Mouse (Mus musculus) layer of hippocampus, postnatal 25 days (tissue): ENCODE measurements around the gene Miga2. TPM values are rescaled to one million over a fixed set of nuclear protein-coding genes. Genes with fewer than 3 reads are reported as not detected.

Experiments used
- DNase-seq, 2 experiments: peaks; one replicate each; pipeline ENCODE4 v3.0.0; 2022; ENCODE audit warnings: mixed read lengths in 2 of 2, low spot score in 1 of 2; ENCODE audit errors: extremely low spot score in 1 of 2
- total RNA-seq, 2 experiments: library from RNA; stranded (reverse); gene quantifications; 2 replicates each; pipeline ENCODE4 v1.2.3; 2021

Gene Miga2
- total RNA-seq, 2 experiments from 2014 or later: 102 to 110 TPM

DNA sequence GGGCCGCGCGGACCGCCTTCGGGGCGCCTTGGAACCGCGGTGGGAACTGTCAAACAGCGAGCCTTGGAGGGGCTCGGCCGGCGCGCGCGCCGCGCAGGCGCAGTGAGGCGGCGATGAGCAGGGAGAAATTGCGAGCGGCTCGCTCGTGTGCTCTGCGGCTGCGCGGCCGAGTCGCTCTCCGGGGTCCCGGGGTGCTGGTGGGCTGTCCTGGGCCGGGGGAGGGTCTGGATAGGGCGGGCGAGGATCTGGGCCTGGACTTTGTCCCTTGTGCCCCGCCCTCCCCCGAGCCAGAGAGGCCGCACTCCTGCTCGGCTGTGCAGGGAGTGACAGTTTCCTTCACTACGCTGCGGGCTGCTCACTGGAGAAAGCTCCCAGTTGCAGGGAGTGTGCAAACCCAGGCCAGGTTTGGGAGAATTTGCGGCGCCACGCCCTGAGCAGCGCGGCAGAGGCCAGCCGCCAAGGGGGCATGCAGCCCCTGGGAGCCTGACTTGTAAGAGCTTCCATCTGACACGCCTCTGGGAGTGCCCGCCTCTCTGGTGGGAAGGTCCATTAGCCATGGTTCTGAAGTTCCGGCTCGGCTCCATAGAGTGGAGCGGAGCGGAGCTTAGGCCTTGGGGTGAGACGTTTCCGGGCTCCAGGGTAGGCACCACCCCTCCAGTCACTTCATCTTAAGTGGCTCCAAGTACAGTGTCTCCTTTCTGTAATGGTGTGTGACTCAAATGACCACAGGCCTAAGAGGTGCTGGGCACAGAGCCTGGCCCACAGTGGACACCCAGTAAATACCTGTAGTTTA is 28.7 kb downstream of the Miga2 start:
- peak; percentile 37 to 51 for DNase-seq

- DNase-seq: no peak
Observed at GRCm38 (mm10) chr2:30393370-30393656, 29.3 kb downstream of the Miga2 start.

GRCm38 (mm10) chr2:30395757-30396156 is 31.7 kb downstream of the Miga2 start:
- no peak for DNase-seq

GRCm38 (mm10) chr2:30396246-30396645 is 32.2 kb downstream of the Miga2 start:
- no peak for DNase-seq

DNA sequence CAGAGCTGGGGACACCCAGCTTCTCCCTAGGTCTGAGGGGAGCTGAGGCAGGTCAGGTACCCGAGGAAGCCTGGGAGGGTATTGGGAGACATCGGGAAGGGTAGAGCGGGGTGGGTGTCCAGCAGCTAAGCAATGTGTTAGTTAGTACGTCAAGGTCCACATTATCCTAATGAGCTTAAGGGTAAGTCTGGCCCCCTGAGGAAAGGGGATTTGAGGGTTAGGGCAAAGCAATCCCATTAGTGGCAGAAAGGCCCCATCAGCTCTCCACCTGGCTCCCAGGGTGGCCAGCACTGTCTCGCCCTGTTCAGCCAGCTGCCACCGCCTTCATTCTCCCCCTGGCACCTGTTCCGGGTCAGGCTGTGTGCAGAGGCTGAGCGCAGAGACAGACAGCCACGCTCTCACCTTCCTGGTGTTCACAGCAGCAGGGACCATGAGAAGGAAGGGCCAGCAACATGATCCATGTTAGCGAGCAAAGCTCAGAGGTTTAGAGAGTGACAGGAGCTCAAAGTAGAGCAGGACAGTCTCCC is 34.0 kb downstream of the Miga2 start:
- no peak for DNase-seq

DNA sequence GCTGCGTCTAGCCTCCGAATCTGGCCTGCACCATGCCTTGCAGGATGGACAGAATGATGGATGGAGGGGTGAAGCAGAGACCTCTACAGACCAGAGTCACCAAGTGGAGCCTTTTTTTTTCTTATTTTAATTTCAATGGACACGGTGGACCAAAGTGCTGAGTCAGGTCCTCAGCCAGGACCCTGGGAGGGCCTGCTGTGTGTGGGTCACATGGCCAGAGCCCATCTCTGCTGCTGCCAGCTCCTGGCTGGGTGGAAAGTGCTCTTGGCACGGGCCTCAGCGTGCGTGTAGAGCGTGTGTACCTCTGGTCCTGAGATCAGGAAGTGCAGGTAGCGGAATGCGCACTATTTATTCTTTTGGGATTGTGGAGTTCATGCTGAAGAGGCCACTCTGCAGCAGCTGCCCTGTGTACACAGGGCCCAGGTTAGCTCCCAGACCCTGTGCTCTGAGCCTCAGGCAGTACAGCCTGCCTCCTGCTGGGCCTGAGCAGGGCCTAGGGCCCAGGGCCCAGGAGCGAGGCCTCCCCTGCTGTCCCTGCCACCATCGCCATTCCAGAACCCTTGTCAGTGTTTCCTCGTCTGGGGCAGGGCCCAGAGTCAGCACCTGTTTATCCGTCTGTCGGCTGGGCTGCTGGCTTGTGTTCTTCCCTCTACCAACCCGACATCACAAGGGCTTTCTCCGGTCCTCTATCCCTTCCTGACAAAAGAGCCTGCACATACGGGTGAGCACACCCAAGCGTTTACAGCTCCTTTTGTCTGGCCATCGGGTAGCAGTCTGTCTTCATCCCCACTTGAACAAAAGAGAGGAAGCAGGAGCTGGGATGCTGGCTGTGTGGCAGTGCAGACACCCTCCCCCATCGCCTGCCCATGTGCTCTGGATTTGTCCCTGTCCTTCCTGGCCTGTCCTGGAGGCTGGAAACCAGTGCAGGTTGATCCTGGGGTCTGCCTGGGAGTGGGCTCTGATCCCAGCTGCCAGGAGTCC is 35.4 kb downstream of the Miga2 start:
- DNase-seq: no peak

- DNase-seq: no peak
Observed at GRCm38 (mm10) chr2:30401581-30401980, 37.5 kb downstream of the Miga2 start.

- DNase-seq: no peak
Observed at GRCm38 (mm10) chr2:30402351-30402826, 38.4 kb downstream of the Miga2 start.

GRCm38 (mm10) chr2:30402843-30403242 is 38.8 kb downstream of the Miga2 start:
- no peak for DNase-seq

DNA sequence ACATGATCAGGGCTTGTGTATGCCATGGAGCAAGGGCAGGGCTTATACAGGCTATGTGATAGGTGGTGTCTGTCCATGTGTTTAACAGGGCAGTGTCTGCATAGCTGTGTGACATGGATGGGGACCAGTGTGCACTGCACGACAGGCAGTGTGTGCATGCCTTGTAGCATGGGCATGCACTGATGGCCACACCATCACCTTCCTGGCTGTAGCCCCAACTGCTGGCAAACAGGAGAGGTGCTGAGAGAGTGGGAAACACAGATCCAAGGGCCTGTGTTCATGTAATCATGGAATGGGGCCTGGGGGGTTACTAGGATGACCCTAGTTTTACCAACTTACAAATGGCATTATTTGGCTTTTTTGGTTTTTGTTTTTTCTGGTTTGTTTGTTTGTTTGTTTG is 39.8 kb downstream of the Miga2 start:
- no peak for DNase-seq

DNA sequence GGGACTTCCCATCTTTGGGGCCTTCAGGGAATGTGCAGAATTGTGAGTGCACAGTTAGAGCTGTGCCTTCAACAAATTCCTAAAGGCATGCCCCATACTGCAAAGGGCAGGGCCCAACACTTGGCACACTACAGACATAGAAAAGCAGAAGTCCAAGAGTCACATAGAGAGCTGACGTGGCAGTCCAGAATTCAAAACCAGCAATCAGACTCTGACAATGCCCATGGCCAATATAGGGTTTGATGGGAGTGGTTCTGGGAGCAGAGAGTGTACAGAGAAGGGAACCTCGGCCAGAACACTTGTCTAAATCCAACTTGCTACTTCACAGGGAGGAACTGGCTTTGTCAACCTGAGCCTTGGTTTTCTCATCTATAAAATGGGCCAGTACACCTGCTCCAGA is 43.2 kb downstream of the Miga2 start:
- DNase-seq: no peak

- no peak for DNase-seq
Observed at GRCm38 (mm10) chr2:30407778-30408177, 43.7 kb downstream of the Miga2 start.

GRCm38 (mm10) chr2:30408452-30409100 is 44.5 kb downstream of the Miga2 start:
- DNase-seq: no peak

GRCm38 (mm10) chr2:30409454-30410176 is 45.6 kb downstream of the Miga2 start:
- no peak for DNase-seq

DNA sequence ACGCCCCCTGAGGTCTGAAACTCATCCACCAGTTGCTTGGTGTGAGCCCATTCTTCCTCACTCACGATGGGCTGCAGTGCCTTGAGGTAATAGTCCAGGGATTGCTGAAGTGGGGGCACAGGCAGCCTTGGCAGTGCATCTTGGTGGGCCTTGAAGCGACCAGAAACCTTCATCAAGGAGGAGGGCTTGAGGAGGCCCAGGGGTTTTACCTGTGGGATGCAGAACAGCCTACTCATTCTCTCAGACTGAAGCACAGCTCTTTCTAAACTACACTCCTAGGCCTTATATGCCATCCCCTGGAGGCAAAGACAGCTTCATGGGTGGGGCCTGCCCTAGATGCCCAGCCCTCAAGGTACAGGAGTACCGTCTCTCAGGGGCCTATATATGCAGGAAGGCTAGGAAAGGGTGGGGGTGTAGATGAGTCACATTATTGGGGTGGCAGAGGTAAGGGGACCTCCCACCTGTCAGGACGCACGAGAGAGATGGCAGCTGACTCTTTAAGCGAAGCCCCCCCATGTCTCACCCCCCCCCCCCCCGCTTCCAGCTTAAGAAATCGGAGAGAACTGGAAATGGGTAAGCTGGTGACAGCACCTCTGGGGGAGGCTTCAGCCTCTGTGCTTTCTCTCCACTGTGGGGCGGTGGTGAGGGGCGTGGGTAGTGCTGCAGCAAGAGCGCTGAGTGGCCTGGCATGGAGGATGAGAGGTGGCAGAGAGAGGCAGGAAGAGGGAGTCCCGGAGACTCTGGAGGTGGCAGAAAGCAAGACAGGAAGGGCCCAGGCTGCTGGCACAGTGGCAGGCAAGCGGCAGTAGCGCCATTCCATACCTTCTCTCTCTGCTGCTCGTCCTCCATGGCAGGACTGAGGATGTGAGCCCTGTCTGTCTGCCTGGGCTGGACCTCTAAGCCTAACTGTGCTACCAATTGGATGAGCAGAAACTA is 49.3 kb downstream of the Miga2 start:
- DNase-seq: no peak

DNA sequence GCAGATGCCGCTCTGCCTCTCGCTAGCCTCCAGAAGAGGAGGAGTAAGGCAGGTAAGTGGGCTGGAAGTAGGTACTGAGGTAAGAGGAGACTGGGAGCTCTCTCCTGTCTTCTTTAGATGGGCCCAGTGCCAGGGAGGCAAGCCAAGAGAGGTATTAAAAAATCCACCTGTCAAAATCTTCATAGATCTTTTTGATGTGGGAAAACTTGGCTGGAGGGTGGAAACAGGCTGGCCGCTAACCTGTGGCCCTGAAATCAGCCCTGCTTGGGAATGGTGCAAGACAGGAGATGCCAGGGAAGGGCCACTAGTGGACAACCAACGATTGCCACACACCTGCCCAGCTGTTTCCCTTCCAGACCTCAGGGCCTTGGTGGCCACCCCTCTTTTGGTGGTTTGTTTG is 50.1 kb downstream of the Miga2 start:
- no peak for DNase-seq

GRCm38 (mm10) chr2:30414681-30415080 is 50.6 kb downstream of the Miga2 start:
- DNase-seq: no peak

DNA sequence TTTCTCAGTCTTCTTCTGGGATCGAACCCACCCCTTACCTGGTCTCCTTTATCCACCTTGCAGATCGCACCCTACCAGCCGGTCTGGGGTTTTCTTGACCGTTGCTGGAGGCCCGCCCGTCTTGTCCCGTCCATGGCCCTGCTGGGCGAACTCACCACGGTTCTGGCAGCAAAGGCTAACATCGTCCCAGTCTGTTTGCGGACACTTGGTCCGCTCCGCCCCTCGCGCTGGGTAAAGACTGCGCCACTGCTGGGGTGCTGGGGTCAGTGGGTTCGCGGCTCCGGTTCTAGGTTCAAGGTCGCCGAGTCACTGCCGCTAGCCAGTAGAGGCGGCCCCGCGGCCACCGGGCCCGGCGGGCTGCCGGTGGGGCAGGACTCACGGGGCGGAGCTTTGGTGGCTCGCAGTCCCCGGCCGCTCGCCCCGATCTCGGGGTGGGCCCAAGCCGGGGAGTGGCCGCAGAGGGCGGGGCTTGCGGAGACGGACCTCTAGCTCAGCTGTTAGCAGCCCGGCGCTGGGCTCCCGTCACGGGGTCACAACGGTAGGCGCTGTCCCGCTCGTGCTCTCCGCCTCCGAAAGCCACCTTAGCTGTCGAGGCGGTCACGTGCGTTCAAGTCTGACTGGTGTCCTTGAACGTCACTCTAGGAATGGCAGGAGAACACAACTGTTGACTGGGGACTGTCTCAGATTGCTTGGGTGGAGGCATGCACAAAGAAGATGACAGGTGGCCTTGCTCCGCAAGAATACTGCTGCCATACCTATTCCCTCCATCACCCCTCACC is 51.3 kb downstream of the Miga2 start, which contains the start of gene Crat:
Crat (minus strand) TSS at position 657 of the 779 bp plus-strand sequence.
- peak; percentile 75 to 93 for DNase-seq
